Mouse (Mus musculus) erythroblast, embryonic 14.5 days (primary cell): Measurements from ENCODE around the gene Pitpnc1. TPM values are rescaled to one million over a fixed set of nuclear protein-coding genes. Genes with fewer than 3 reads are reported as not detected.

Experiments
- H3K27me3 ChIP-seq: 2 replicates; pipeline ENCODE4 v1.6.1; 2012; ENCODE audit warnings: inconsistent platforms; ENCODE audit not compliant: control insufficient read depth
- H3K36me3 ChIP-seq: 2 replicates; pipeline ENCODE4 v1.6.1; 2012; ENCODE audit warnings: mild to moderate bottlenecking, inconsistent platforms; ENCODE audit not compliant: control insufficient read depth
- H3K4me1 ChIP-seq: 2 replicates; pipeline ENCODE4 v1.6.1; 2012; ENCODE audit warnings: inconsistent platforms; ENCODE audit not compliant: control insufficient read depth
- H3K4me3 ChIP-seq: replicated peaks from 2 replicates; pipeline ENCODE3; 2012; ENCODE audit warnings: moderate library complexity, mild to moderate bottlenecking, inconsistent platforms
- H3K9me3 ChIP-seq: 2 replicates; pipeline ENCODE4 v1.6.1; 2012; ENCODE audit warnings: low read length, inconsistent platforms, mixed read lengths; ENCODE audit not compliant: control insufficient read depth
- GATA1 ChIP-seq: IDR thresholded peaks from 2 replicates; pipeline ENCODE4 v1.6.1; 2012; ENCODE audit warnings: low read length, inconsistent platforms, mixed read lengths
- TAL1 ChIP-seq: IDR thresholded peaks from 3 replicates; pipeline ENCODE4 v1.6.1; 2012; ENCODE audit warnings: low read length, inconsistent platforms, mixed read lengths
- polyA plus RNA-seq: library from polyadenylated mRNA; stranded (reverse); fragments of >175 nt; gene quantifications from 2 replicates; pipeline ENCODE4 v1.2.3, GENCODE M21; 2012

Gene Pitpnc1
- polyA plus RNA-seq, 1 experiment = 0.37 TPM

GRCm38 (mm10) chr11:107447349-107447748, 23.1 kb downstream of the Pitpnc1 start:
- TF ChIP-seq GATA1 (no peak), TAL1 (no peak)
- peak overlapping the region; percentile 49 for H3K4me3 ChIP-seq
- H3K9me3 ChIP-seq = no peaks in the 10 kb centered on the region
- H3K36me3 ChIP-seq = peaks cover 17% of the 10 kb centered on the region
- H3K27me3 ChIP-seq = no peaks in the 10 kb centered on the region
- H3K4me1 ChIP-seq = peaks cover 77% of the 10 kb centered on the region

GRCm38 (mm10) chr11:107446650-107447049, 23.8 kb downstream of the Pitpnc1 start:
- Histone ChIP-seq H3K4me1 (peaks cover 75% of the 10 kb centered on the region), H3K4me3 (peak overlapping the region; percentile 49), H3K27me3 (no peaks in the 10 kb centered on the region), H3K36me3 (peaks cover 16% of the 10 kb centered on the region), H3K9me3 (no peaks in the 10 kb centered on the region)
- TF ChIP-seq TAL1 = no peak
- TF ChIP-seq GATA1 = no peak

- TF ChIP-seq GATA1 (no peak), TAL1 (no peak)
- Histone ChIP-seq H3K9me3 (no peaks in the 10 kb centered on the region), H3K4me3 (no peak overlapping the region), H3K4me1 (peaks cover 68% of the 10 kb centered on the region), H3K36me3 (peaks cover 16% of the 10 kb centered on the region), H3K27me3 (no peaks in the 10 kb centered on the region)
These were observed 24.8 kb downstream of the Pitpnc1 start for GRCm38 (mm10) chr11:107445683-107446082.

DNA sequence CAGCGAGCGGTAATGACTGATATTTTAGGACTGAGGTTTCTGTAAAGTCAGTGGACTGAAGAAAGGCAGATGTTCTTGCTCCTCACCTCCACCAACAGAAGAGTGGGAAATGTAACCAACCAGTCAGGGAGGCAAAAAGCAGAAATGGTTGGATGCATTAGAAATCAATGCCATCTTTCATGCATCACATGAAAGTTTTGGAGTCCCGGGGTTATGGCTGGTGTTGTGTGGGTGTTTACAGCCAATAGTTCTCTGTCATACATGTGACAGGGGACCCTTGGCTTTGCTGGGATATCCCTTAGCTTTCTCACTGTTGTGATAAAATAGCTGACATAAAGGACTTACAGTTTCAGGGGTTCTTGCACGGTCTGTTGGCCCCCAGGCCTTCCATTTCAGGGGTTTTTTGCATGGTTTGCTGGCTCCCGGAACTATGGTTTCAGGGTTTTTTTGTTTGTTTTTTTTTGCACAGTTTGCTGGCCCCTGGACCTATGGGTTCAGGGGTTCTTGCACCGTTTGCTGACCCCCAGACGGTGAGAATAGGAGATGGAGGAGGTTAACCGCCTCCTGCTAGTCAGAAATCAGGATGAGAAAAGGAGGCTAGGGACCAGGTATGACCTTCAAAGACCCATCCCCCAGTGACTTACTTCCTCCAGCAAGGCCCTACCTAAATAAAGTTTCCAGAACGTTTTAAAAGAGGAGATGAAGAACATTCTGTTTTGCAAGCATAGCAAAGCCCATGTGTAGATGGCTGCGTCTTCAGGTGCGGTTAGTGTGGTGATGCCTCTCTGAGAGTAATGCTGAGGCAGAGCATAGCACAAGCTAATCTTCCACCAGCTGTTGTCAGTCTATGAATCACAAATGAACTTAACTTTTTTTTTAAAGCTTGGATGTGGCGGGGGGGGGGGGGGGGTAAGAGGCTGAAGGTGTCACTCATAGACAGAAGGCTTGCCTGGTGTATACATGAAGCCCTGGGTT, 27.1 kb downstream of the Pitpnc1 start:
- TF ChIP-seq GATA1 (no peak), TAL1 (no peak)
- Histone ChIP-seq H3K9me3 (no peaks in the 10 kb centered on the region), H3K4me1 (peaks cover 54% of the 10 kb centered on the region), H3K4me3 (no peak overlapping the region), H3K27me3 (no peaks in the 10 kb centered on the region), H3K36me3 (peaks cover 13% of the 10 kb centered on the region)

DNA sequence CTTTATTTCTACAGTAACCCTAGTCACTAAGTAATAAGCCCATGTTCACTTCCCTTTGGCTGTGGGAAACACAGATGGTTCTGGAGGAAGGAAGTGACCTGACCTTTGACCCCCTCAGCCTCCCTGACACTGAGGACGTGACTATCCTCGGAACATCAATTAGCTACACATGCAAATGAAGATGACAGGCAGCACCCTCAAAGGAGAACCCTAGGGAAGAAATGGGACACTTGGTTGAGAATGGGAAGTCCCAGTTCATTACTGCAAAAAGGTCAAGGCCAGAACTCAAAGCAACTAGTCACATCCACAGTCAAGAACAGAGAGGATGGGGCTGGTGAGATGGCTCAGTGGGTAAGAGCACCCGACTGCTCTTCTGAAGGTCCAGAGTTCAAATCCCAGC, 29.4 kb downstream of the Pitpnc1 start:
- no peak for TF ChIP-seq TAL1
- TF ChIP-seq GATA1 = no peak
- no peak overlapping the region for H3K4me3 ChIP-seq
- peaks cover 37% of the 10 kb centered on the region for H3K4me1 ChIP-seq
- H3K36me3 ChIP-seq = peaks cover 10% of the 10 kb centered on the region
- no peaks in the 10 kb centered on the region for H3K27me3 ChIP-seq
- 0 out of 2 replicates have a peak, but pooled peaks cover 2% of the 10 kb centered on the region for H3K9me3 ChIP-seq

DNA sequence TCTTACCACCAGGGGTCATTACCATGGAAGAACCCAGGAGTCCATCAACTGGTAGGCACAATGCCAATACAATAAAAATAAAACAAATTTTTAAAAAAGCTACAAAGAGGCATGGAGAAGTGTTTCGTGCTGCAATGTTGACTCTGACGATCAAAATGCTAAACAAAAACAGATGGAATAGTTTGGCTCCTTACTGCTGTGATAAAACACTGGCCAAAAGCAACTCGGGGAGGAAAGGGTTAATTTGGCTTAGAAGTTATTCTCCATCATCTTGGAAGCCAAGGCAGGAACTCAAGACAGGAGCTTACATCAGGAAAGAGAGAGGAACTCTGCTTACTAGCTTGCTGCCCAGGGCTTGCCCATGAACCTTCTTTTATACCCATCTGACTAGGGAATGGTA, 32.4 kb downstream of the Pitpnc1 start:
- Histone ChIP-seq H3K9me3 (0 out of 2 replicates have a peak, but pooled peaks cover 2% of the 10 kb centered on the region), H3K27me3 (no peaks in the 10 kb centered on the region), H3K36me3 (peaks cover 4% of the 10 kb centered on the region), H3K4me3 (no peak overlapping the region), H3K4me1 (peaks cover 31% of the 10 kb centered on the region)
- TF ChIP-seq TAL1 (no peak), GATA1 (no peak)

DNA sequence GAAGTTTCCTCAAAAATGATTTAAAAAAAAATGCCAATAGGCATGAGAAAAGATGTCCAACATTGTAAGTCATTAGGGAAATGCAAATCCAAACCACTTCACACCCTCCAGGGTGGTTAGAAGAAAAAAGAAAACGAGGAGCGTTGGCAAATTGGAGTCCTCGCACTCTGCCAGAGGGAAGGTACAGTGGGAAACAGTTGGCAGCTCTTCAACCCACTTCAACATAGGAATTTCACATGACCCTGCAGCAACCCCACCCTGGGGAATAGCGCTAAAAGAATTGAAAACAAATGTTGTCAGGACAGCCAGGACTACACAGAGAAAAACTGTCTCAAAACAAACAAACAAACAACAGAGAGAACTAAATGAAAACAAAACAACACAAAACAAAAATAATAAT, 32.8 kb downstream of the Pitpnc1 start:
- Histone ChIP-seq H3K27me3 (no peaks in the 10 kb centered on the region), H3K4me1 (peaks cover 30% of the 10 kb centered on the region), H3K4me3 (no peak overlapping the region), H3K36me3 (peaks cover 4% of the 10 kb centered on the region), H3K9me3 (0 out of 2 replicates have a peak, but pooled peaks cover 2% of the 10 kb centered on the region)
- no peak for TF ChIP-seq TAL1

- peaks cover 2% of the 10 kb centered on the region for H3K36me3 ChIP-seq
- H3K9me3 ChIP-seq = 0 out of 2 replicates have a peak, but pooled peaks cover 2% of the 10 kb centered on the region
- TF ChIP-seq GATA1 (no peak), TAL1 (no peak)
- no peaks in the 10 kb centered on the region for H3K27me3 ChIP-seq
- H3K4me1 ChIP-seq = peaks cover 27% of the 10 kb centered on the region
- H3K4me3 ChIP-seq = no peak overlapping the region
These were observed 34.6 kb downstream of the Pitpnc1 start for GRCm38 (mm10) chr11:107435776-107436449.
